ENCODE assay signal across 8 mouse cellular contexts in the genomic region with DNA sequence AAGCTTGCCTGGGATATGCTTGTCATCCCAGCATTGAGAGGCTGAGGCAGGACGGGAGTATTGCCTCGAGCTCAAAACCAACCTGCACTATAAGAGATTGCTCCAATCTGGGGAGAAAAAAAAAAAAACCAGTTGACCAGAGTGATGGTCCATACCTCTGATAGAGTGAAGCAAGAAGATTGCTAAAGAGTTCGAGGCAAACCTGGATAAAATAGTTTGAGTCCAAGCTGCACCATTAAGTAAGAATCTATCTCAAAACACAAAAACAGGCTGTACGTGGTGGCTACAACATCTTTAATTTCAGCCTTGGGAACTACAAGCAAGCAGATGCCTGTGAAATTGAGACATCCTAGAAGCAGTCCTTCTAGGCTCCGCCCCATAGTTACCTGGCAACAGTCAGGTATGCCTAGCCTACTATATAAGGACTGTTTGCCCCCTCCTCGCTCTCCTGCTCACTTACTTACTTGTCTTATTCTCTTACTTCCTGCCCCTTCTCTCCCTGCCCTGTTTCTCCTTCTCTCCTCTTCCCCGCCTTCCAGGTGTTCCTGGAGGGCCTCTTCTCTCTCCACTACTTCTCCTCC. TPM values are rescaled to one million over a fixed set of nuclear protein-coding genes. Genes with fewer than 3 reads are reported as not detected.
DNase-seq lines count a peak whose midpoint lies in the region; ATAC-seq and TF ChIP-seq lines count a peak whose summit lies in the region.

No protein-coding gene starts in this region.

- 37% methylated on average over 7 of the region's 7 CpGs for WGBS in heart, postnatal 0 days
- WGBS in lung, postnatal 0 days, result 25% methylated on average over 7 of the region's 7 CpGs

- H3K27ac ChIP-seq in heart, postnatal 0 days (ENCODE audit: low read depth), result no peak overlapping the region
- H3K27ac ChIP-seq in lung, postnatal 0 days (ENCODE audit: low read length), result no peak overlapping the region

- no peak for TF ChIP-seq CTCF in E14TG2a.4 (conservative IDR thresholded peaks at IDR 0.05; ENCODE audit: low read length)
- TF ChIP-seq CTCF in heart, postnatal 0 days (IDR thresholded peaks at IDR 0.05; ENCODE audit: low read depth), result no peak
- TF ChIP-seq CTCF in lung, postnatal 0 days (IDR thresholded peaks at IDR 0.05), result no peak

- no peak overlapping the region for H3K9ac ChIP-seq in heart, postnatal 0 days (replicated peaks; ENCODE audit: low read depth, low read length)
- H3K9ac ChIP-seq in lung, postnatal 0 days (replicated peaks; ENCODE audit: low read depth), result 0 out of 2 replicates have a peak overlapping the region, but pooled peaks have one; percentile 16

- peaks cover 53% of the 10 kb centered on the region for H3K4me1 ChIP-seq in E14TG2a.4 (replicated peaks; ENCODE audit: low read depth, low read length)
- H3K4me1 ChIP-seq in heart, postnatal 0 days (ENCODE audit: control insufficient read depth, insufficient read depth), result peaks cover 12% of the 10 kb centered on the region
- peaks cover 6% of the 10 kb centered on the region; the same call in 1 of the 2 replicates for H3K4me1 ChIP-seq in lung, postnatal 0 days (ENCODE audit: insufficient read depth, low read depth, low read length)

- H3K4me2 ChIP-seq in heart, postnatal 0 days (ENCODE audit: low read depth, low read length), result peak overlapping the region; percentile 90
- H3K4me2 ChIP-seq in lung, postnatal 0 days (replicated peaks; ENCODE audit: low read depth, low read length), result peak overlapping the region; percentile 86

- no peaks in the 10 kb centered on the region for H3K27me3 ChIP-seq in E14TG2a.4 (ENCODE audit: insufficient read depth, low read length)
- H3K27me3 ChIP-seq in heart, postnatal 0 days (ENCODE audit: control insufficient read depth, insufficient read depth, low read length), result no peaks in the 10 kb centered on the region
- no peaks in the 10 kb centered on the region for H3K27me3 ChIP-seq in lung, postnatal 0 days (replicated peaks; ENCODE audit: insufficient read depth, low read length)

- no peak for TF ChIP-seq EP300 in heart, postnatal 0 days (IDR thresholded peaks at IDR 0.05; ENCODE audit: low read depth)
- no peak for TF ChIP-seq EP300 in lung, postnatal 0 days (IDR thresholded peaks at IDR 0.05)

- H3K36me3 ChIP-seq in E14TG2a.4 (ENCODE audit: insufficient read depth, low read length), result peaks cover 40% of the 10 kb centered on the region
- peaks cover 23% of the 10 kb centered on the region for H3K36me3 ChIP-seq in heart, postnatal 0 days (replicated peaks; ENCODE audit: control insufficient read depth, insufficient read depth, low read length)
- peaks cover 6% of the 10 kb centered on the region; the same call in 1 of the 2 replicates for H3K36me3 ChIP-seq in lung, postnatal 0 days (ENCODE audit: insufficient read depth, low read length)

- peak; percentile 35 for DNase-seq in CD4-positive, CD25-positive, alpha-beta regulatory T cell, adult 2 months (ENCODE audit: low read depth, low spot score)
- no peak for DNase-seq in heart, postnatal 0 days (ENCODE audit: low spot score)
- DNase-seq in lung, postnatal 0 days (ENCODE audit: low spot score), result peak; percentile 74
- DNase-seq in T-cell, adult 2 months (ENCODE audit: low spot score), result no peak
- DNase-seq in thymus, postnatal 25 days, result no peak
- no peak for DNase-seq in adrenal gland, postnatal 10 days

- H3K9me3 ChIP-seq in E14TG2a.4 (ENCODE audit: low read length), result no peaks in the 10 kb centered on the region
- H3K9me3 ChIP-seq in heart, postnatal 0 days (replicated peaks; ENCODE audit: control insufficient read depth, low read length), result no peaks in the 10 kb centered on the region
- H3K9me3 ChIP-seq in lung, postnatal 0 days (ENCODE audit: low read length), result no peaks in the 10 kb centered on the region

- peak overlapping the region; percentile 99 for H3K4me3 ChIP-seq in E14TG2a.4 (replicated peaks; ENCODE audit: low read length)
- H3K4me3 ChIP-seq in heart, postnatal 0 days (ENCODE audit: low read depth, low read length), result peak overlapping the region; percentile 87
- H3K4me3 ChIP-seq in lung, postnatal 0 days (ENCODE audit: low read depth, low read length), result peak overlapping the region; percentile 79

- ATAC-seq in CD4-positive, CD25-positive, alpha-beta regulatory T cell, adult 4 months, result no peak
- peak; percentile 18 for ATAC-seq in heart, postnatal 0 days (ENCODE audit: insufficient read depth, low read depth)
- ATAC-seq in lung, postnatal 0 days, result peak; percentile 55

RNA-seq across cellular contexts. Expression of a gene that starts 0.5 kb away (rescaled TPM):
- 100 to 1,000 TPM; 146 to 164 TPM for polyA plus RNA-seq in CD4-positive, CD25-positive, alpha-beta regulatory T cell, adult 4 months (2017; shearing (Covaris generic))
- 48.1 and 88.1 TPM in 2 replicates for total RNA-seq in heart, postnatal 0 days (2014; rRNA removed; ENCODE audit: low replicate concordance)
- 99.2 and 101 TPM in 2 replicates for polyA plus RNA-seq in heart, postnatal 0 days (2015; fragmentation: Nextera tagmentation; extraction: Ambion mirVana)
- 144 and 155 TPM in 2 replicates for polyA plus RNA-seq in lung, postnatal 0 days (2015; fragmentation: Nextera tagmentation; extraction: Ambion mirVana)
- total RNA-seq in adrenal gland, postnatal 10 days (2021), result 10 to 100 TPM; 52.7 to 53.6 TPM

RNA-seq across cellular contexts. Expression of a gene that starts 7.5 kb away (rescaled TPM):
- polyA plus RNA-seq in CD4-positive, CD25-positive, alpha-beta regulatory T cell, adult 4 months (2017; shearing (Covaris generic)), result 1,000 to 10,000 TPM; 1,962 to 2,374 TPM
- total RNA-seq in heart, postnatal 0 days (2014; rRNA removed; ENCODE audit: low replicate concordance), result 1,107 and 1,211 TPM in 2 replicates
- polyA plus RNA-seq in heart, postnatal 0 days (2015; fragmentation: Nextera tagmentation; extraction: Ambion mirVana), result 2,163 and 2,221 TPM in 2 replicates
- 5,808 and 6,026 TPM in 2 replicates for polyA plus RNA-seq in lung, postnatal 0 days (2015; fragmentation: Nextera tagmentation; extraction: Ambion mirVana)
- 100 to 1,000 TPM; 527 to 606 TPM for total RNA-seq in adrenal gland, postnatal 10 days (2021)

RNA-seq across cellular contexts. Expression of a gene that starts 14.5 kb away (rescaled TPM):
- 1 to 10 TPM; 1.2 TPM for polyA plus RNA-seq in CD4-positive, CD25-positive, alpha-beta regulatory T cell, adult 4 months (2017; shearing (Covaris generic))
- total RNA-seq in heart, postnatal 0 days (2014; rRNA removed; ENCODE audit: low replicate concordance), result not detected in 2 replicates
- 0.15 and 0.20 TPM in 2 replicates for polyA plus RNA-seq in heart, postnatal 0 days (2015; fragmentation: Nextera tagmentation; extraction: Ambion mirVana)
- polyA plus RNA-seq in lung, postnatal 0 days (2015; fragmentation: Nextera tagmentation; extraction: Ambion mirVana), result 0.25 and 0.52 TPM in 2 replicates
- under 1 TPM; 0.64 to 0.69 TPM for total RNA-seq in adrenal gland, postnatal 10 days (2021)

RNA-seq across cellular contexts. Expression of a gene that starts 19.4 kb away (rescaled TPM):
- under 1 TPM in 1 of 2 experiments, not detected in 1; 0.62 TPM for polyA plus RNA-seq in CD4-positive, CD25-positive, alpha-beta regulatory T cell, adult 4 months (2017; shearing (Covaris generic))
- 14.2 TPM in 1 of 2 replicates, not detected in the other for total RNA-seq in heart, postnatal 0 days (2014; rRNA removed; ENCODE audit: low replicate concordance)
- polyA plus RNA-seq in heart, postnatal 0 days (2015; fragmentation: Nextera tagmentation; extraction: Ambion mirVana), result 0.18 TPM in 1 of 2 replicates, not detected in the other
- not detected in 2 replicates for polyA plus RNA-seq in lung, postnatal 0 days (2015; fragmentation: Nextera tagmentation; extraction: Ambion mirVana)
- 10 to 100 TPM; 26.0 to 27.9 TPM for total RNA-seq in adrenal gland, postnatal 10 days (2021)

RNA-seq across cellular contexts. Expression of a gene that starts 21.4 kb away (rescaled TPM):
- 1 to 10 TPM; 1.1 to 2.7 TPM for polyA plus RNA-seq in CD4-positive, CD25-positive, alpha-beta regulatory T cell, adult 4 months (2017; shearing (Covaris generic))
- 3.4 and 5.6 TPM in 2 replicates for total RNA-seq in heart, postnatal 0 days (2014; rRNA removed; ENCODE audit: low replicate concordance)
- polyA plus RNA-seq in heart, postnatal 0 days (2015; fragmentation: Nextera tagmentation; extraction: Ambion mirVana), result 5.1 and 5.3 TPM in 2 replicates
- 3.5 and 4.5 TPM in 2 replicates for polyA plus RNA-seq in lung, postnatal 0 days (2015; fragmentation: Nextera tagmentation; extraction: Ambion mirVana)
- total RNA-seq in adrenal gland, postnatal 10 days (2021), result 10 to 100 TPM; 42.4 to 47.3 TPM

Comparison
In these comparisons a context has a peak if more than half of its experiments do, and no peak if none do; other contexts are left out.
1. DNase-seq: peak in CD4-positive, CD25-positive, alpha-beta regulatory T cell, adult 2 months (single experiment) and lung, postnatal 0 days (single experiment); none in heart, postnatal 0 days (single experiment), T-cell, adult 2 months (single experiment), thymus, postnatal 25 days (single experiment) and adrenal gland, postnatal 10 days (single experiment).
2. Peak in every context shown above with its lines, with median percentiles within 50 percentile points of each other: H3K4me3 ChIP-seq.